Mouse (Mus musculus) layer of hippocampus, adult 2 months (tissue): ENCODE data around the gene Gdf9. TPM values are rescaled to one million over a fixed set of nuclear protein-coding genes. Genes with fewer than 3 reads are reported as not detected.

Experiments used
- DNase-seq, 2 experiments: peaks; one replicate each; pipeline ENCODE4 v3.0.0; 2022; ENCODE audit warnings: low spot score in 2 of 2
- H3K27ac ChIP-seq: fragments of 200-600 bp; 2 replicates; pipeline ENCODE4 v1.8.1; 2022
- H3K4me3 ChIP-seq: fragments of 200-600 bp; 2 replicates; pipeline ENCODE4 v1.8.1; 2022; ENCODE audit warnings: mild to moderate bottlenecking
- CTCF ChIP-seq: fragments of 200-600 bp; conservative IDR thresholded peaks from 2 replicates; pipeline ENCODE4 v1.8.1; 2022; ENCODE audit warnings: antibody characterized with exemption, mild to moderate bottlenecking, moderate library complexity
- total RNA-seq, 2 experiments: library from RNA; stranded (reverse); gene quantifications; 2 replicates each; pipeline ENCODE4 v1.2.3; 2021

Gene Gdf9
- total RNA-seq, 2 experiments from 2014 or later: 0.67 to 2.0 TPM

GRCm38 (mm10) chr11:53428716-53429057, 2.1 kb upstream of the Gdf9 start:
- no peak for TF ChIP-seq CTCF
- no peak overlapping the region for H3K4me3 ChIP-seq
- no peak overlapping the region for H3K27ac ChIP-seq
- DNase-seq: no peak

GRCm38 (mm10) chr11:53429182-53429581, 1.6 kb upstream of the Gdf9 start:
- TF ChIP-seq CTCF: no peak
- peak overlapping the region; percentile 96; the same call in 1 of the 2 replicates for H3K4me3 ChIP-seq
- DNase-seq: no peak
- 0 out of 2 replicates have a peak overlapping the region, but pooled peaks have one; percentile 94 for H3K27ac ChIP-seq

GRCm38 (mm10) chr11:53430300-53430669, 538 bp upstream of the Gdf9 start:
- DNase-seq: no peak
- Histone ChIP-seq H3K27ac (peak overlapping the region; percentile 94), H3K4me3 (peak overlapping the region; percentile 96)
- TF ChIP-seq CTCF: no peak

- TF ChIP-seq CTCF: no peak
- DNase-seq: no peak
- peak overlapping the region; percentile 94 for H3K27ac ChIP-seq
- H3K4me3 ChIP-seq: peak overlapping the region; percentile 96
Observed at GRCm38 (mm10) chr11:53431347-53432056, 679 bp downstream of the Gdf9 start.

DNA sequence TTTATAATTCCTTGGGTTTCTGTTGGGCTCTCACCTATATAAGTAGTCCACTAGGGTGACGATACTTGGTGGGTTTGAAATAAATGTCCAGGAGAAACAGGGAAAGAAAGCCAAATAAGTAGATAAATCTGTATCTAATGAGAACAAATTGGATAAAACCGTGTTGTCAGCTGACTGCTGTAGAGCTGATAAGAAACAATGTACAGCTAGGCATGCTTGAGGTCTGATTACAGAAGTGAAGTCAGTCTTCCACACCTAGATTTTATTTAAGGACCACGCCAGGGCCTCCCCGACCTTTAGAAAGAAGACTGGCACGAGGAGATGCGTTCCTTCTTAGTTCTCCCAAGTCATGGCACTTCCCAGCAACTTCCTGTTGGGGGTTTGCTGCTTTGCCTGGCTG, 2.2 kb downstream of the Gdf9 start:
- no peak overlapping the region for H3K4me3 ChIP-seq
- no peak overlapping the region for H3K27ac ChIP-seq
- TF ChIP-seq CTCF: no peak
- DNase-seq: no peak

- TF ChIP-seq CTCF: no peak
- Histone ChIP-seq H3K4me3 (no peak overlapping the region), H3K27ac (no peak overlapping the region)
- no peak for DNase-seq
Observed at GRCm38 (mm10) chr11:53435504-53435903, 4.7 kb downstream of the Gdf9 start.

DNA sequence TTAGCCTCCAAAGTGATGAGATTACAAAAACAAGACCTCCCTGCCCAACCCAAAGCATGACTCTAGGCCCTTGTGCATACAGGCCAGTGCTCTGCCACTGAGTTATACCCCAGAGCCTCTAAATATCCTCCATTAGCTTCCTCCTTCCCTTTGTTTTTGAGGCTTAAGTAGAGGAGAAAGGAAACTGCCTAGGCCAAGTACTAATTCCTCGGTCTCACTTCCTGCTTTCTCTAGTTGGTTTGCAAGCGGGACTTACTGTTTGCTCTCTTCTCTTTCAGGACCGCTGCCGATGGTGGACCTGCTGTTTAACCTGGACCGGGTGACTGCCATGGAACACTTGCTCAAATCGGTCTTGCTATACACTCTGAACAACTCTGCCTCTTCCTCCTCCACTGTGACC, 5.5 kb downstream of the Gdf9 start:
- TF ChIP-seq CTCF: no peak
- no peak overlapping the region for H3K4me3 ChIP-seq
- DNase-seq: no peak
- no peak overlapping the region for H3K27ac ChIP-seq

DNA sequence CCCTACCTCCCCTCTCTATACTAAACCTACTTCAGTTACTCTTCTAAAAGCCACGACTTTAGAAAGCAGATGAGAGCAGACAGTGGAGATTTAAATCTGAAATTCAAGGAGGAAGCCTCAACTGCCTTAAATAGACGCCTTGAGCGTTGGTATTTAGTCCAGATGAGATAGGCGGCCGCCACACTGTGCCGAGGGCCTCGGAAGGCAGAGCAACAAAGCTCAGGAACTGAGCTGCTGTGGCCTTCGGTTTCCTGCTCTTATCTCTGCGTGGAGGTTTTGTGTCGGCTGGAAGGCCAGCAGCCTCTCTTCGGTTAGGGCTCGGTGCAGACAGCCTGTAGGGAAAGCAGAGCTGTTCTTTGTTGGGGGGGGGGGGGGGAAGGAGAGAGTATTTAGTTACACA, 11.1 kb downstream of the Gdf9 start:
- TF ChIP-seq CTCF: no peak
- Histone ChIP-seq H3K4me3 (no peak overlapping the region), H3K27ac (no peak overlapping the region)
- no peak for DNase-seq

- Histone ChIP-seq H3K27ac (no peak overlapping the region), H3K4me3 (no peak overlapping the region)
- DNase-seq: peak in 1 of 2 experiments; percentile 35
- peak; percentile 79 for TF ChIP-seq CTCF
Observed at GRCm38 (mm10) chr11:53443861-53444260, 13.0 kb downstream of the Gdf9 start.

DNA sequence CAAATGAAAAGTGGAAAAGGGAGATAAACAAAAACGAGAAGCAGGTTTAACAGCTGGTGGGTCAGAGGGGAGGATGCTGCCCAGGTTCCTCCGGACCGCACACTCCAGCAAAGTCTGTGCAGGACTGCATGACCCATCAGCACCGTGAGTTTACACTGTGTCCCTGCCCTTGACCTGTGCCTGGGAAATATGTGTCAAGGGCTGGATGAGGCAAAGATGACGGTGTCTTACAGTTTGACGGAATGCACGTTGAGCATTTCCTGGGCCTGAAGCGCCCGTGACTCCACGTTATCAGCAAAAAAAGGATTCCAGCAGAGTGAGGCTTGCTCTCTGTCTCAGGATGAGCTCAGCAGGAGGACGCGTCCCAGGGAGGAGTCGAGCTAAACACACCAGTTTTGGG, 14.7 kb downstream of the Gdf9 start:
- TF ChIP-seq CTCF: no peak

GRCm38 (mm10) chr11:53446183-53446582, 15.4 kb downstream of the Gdf9 start:
- TF ChIP-seq CTCF: no peak
- no peak overlapping the region for H3K27ac ChIP-seq
- no peak for DNase-seq
- no peak overlapping the region for H3K4me3 ChIP-seq

More for the DNA sequence above, 14.7 kb downstream of the Gdf9 start:
- Histone ChIP-seq H3K4me3 (no peak overlapping the region), H3K27ac (no peak overlapping the region)
- no peak for DNase-seq

- H3K27ac ChIP-seq: no peak overlapping the region
- no peak for TF ChIP-seq CTCF
- H3K4me3 ChIP-seq: no peak overlapping the region
- no peak for DNase-seq
Observed at GRCm38 (mm10) chr11:53447996-53448395, 17.2 kb downstream of the Gdf9 start.

DNA sequence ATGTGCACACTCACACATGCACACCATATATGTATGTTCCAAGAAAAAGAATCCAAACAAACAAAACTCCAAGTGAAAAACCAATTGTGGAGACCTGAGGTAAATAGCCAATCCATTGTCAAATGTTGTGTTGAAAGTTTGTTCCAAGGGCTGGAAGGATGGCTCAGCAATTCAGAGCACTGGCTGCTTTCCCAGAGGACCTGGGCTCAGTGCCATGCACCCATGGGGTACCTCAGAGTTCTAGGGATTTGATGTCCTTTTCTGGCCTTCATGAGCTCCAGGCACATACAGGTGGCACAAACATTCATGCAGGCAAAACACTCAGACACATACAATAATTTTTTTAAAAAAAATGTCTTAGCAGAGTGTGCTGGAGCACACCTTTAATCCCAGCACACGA, 17.7 kb downstream of the Gdf9 start:
- H3K27ac ChIP-seq: no peak overlapping the region
- no peak for DNase-seq
- no peak overlapping the region for H3K4me3 ChIP-seq
- TF ChIP-seq CTCF: no peak

GRCm38 (mm10) chr11:53450070-53450705, 19.4 kb downstream of the Gdf9 start:
- DNase-seq: no peak
- TF ChIP-seq CTCF: no peak
- Histone ChIP-seq H3K27ac (no peak overlapping the region), H3K4me3 (no peak overlapping the region)
